Mouse (Mus musculus): ENCODE data around the gene Trpm1.

The Trpm1 gene

GRCm38 (mm10) chr7:64163890-64164289 lies 10.3 kb downstream of the Trpm1 start:
- DNase-seq (ENCODE audit: low spot score in 2 of 2): no peak

GRCm38 (mm10) chr7:64164997-64165396 lies 11.4 kb downstream of the Trpm1 start:
- DNase-seq (ENCODE audit: low spot score in 2 of 2): peak in 1 of 2 experiments; percentile 55

GRCm38 (mm10) chr7:64166025-64166424 lies 12.4 kb downstream of the Trpm1 start:
- no peak for DNase-seq (ENCODE audit: low spot score in 2 of 2)

GRCm38 (mm10) chr7:64166724-64167123 lies 13.1 kb downstream of the Trpm1 start:
- no peak for DNase-seq (ENCODE audit: low spot score in 2 of 2)

- DNase-seq (ENCODE audit: low spot score in 2 of 2): no peak
These were observed 25.7 kb downstream of the Trpm1 start for GRCm38 (mm10) chr7:64179310-64179709.

GRCm38 (mm10) chr7:64185203-64185931 lies 31.7 kb downstream of the Trpm1 start:
- no peak for DNase-seq (ENCODE audit: low spot score in 2 of 2)

GRCm38 (mm10) chr7:64185932-64186312 lies 32.3 kb downstream of the Trpm1 start:
- DNase-seq (ENCODE audit: low spot score in 2 of 2): no peak

GRCm38 (mm10) chr7:64192261-64192943 lies 38.8 kb downstream of the Trpm1 start:
- DNase-seq (ENCODE audit: low spot score in 2 of 2): peak in 1 of 2 experiments; percentile 16

GRCm38 (mm10) chr7:64193476-64193875 lies 39.8 kb downstream of the Trpm1 start:
- no peak for DNase-seq (ENCODE audit: low spot score in 2 of 2)

- DNase-seq (ENCODE audit: low spot score in 2 of 2): no peak
These were observed 42.5 kb downstream of the Trpm1 start for GRCm38 (mm10) chr7:64196114-64196513.

- DNase-seq (ENCODE audit: low spot score in 2 of 2): no peak
These were observed 55.1 kb downstream of the Trpm1 start for GRCm38 (mm10) chr7:64208700-64209099.

- DNase-seq (ENCODE audit: low spot score in 2 of 2): no peak
These were observed 59.2 kb downstream of the Trpm1 start for GRCm38 (mm10) chr7:64212870-64213269.

- DNase-seq (ENCODE audit: low spot score in 2 of 2): no peak
These were observed 60.4 kb downstream of the Trpm1 start for GRCm38 (mm10) chr7:64214066-64214465.

GRCm38 (mm10) chr7:64215613-64216012 lies 62.0 kb downstream of the Trpm1 start:
- DNase-seq (ENCODE audit: low spot score in 2 of 2): no peak

GRCm38 (mm10) chr7:64217428-64217827 lies 63.8 kb downstream of the Trpm1 start:
- DNase-seq (ENCODE audit: low spot score in 2 of 2): no peak

- no peak for DNase-seq (ENCODE audit: low spot score in 2 of 2)
These were observed 66.1 kb downstream of the Trpm1 start for GRCm38 (mm10) chr7:64219765-64220164.

- no peak for DNase-seq (ENCODE audit: low spot score in 2 of 2)
These were observed 69.6 kb downstream of the Trpm1 start for GRCm38 (mm10) chr7:64223215-64223614.

- DNase-seq (ENCODE audit: low spot score in 2 of 2): no peak
These were observed 72.9 kb downstream of the Trpm1 start for GRCm38 (mm10) chr7:64226339-64227194.

GRCm38 (mm10) chr7:64227586-64227985 lies 74.0 kb downstream of the Trpm1 start:
- DNase-seq (ENCODE audit: low spot score in 2 of 2): no peak

- no peak for DNase-seq (ENCODE audit: low spot score in 2 of 2)
These were observed 74.7 kb downstream of the Trpm1 start for GRCm38 (mm10) chr7:64228300-64228699.

GRCm38 (mm10) chr7:64229911-64230310 lies 76.3 kb downstream of the Trpm1 start:
- no peak for DNase-seq (ENCODE audit: low spot score in 2 of 2)

- DNase-seq (ENCODE audit: low spot score in 2 of 2): no peak
These were observed 77.4 kb downstream of the Trpm1 start for GRCm38 (mm10) chr7:64231001-64231400.

Measured in cerebellum, postnatal 4 days (tissue).